Mouse (Mus musculus) kidney, adult 2 months (tissue): ENCODE data around the gene Mtmr12.

ENCODE experiments used
- CTCF ChIP-seq: fragments of 200-500 bp; conservative IDR thresholded peaks from 2 replicates; pipeline ENCODE4 v1.5.1; 2011; ENCODE audit warnings: low read depth, mild to moderate bottlenecking, control low read depth, low read length, moderate library complexity, mixed read lengths; ENCODE audit not compliant: insufficient read depth, insufficient read length
- POLR2A ChIP-seq: fragments of 200-500 bp; IDR thresholded peaks from one replicate; pipeline ENCODE4 v1.6.1; 2011; ENCODE audit warnings: low read depth, low read length, control low read depth

DNA sequence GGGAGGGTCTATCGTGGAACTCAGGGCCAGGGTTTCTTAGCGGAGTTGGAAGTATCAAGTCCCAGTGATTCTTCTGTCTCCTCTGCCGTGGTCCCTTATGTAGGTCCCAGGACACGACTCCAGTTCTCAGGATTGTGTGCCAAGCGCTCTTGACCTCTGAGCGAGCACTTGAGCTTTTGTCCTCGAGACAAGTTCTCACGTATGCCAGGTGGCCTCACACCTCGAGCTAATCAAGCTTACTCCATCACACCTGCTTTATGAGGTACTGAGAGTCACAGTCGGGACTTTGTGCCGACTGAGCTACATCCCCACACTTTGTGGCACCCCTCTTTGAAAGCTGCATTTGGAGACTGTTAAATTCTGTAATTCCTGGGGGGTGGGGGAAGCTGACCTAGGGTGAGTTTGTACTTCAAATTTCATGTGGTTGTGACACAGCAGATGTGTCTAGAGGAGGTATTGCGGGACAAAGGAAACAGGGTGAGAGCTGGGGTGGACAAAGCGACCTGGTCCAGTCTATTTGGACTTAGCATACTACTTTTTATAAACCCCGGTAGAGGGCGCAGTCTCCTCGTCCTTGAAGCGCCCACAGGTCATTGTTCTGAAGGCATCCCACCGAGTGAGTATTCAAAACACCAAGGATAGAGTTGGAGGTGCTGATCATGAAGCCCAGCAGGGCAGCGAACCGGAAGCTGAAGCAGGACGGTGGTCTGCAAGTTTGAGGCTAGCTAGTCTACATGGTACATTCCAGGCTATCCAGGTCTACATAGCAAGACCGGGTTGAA is 8.2 kb upstream of the Mtmr12 start:
- peak; percentile 80 for TF ChIP-seq CTCF
- no peak for TF ChIP-seq POLR2A
